Mouse (Mus musculus) liver, postnatal 0 days (tissue): ENCODE data around the gene Ankib1. TPM values are rescaled to one million over a fixed set of nuclear protein-coding genes. Genes with fewer than 3 reads are reported as not detected.

ENCODE experiments used
- ATAC-seq: fragments of 200-750 bp; cut with Nextera tagmentation; 2 replicates; pipeline ENCODE4 v1.8.0; 2017; ENCODE audit warnings: mild to moderate bottlenecking, moderate library complexity
- DNase-seq: peaks from one replicate; pipeline ENCODE4 v3.0.0-alpha.2; 2016
- H3K27ac ChIP-seq: fragments of 300-500 bp; sonication (generic); 2 replicates; pipeline ENCODE4 v1.5.1; 2014; ENCODE audit warnings: antibody characterized with exemption, moderate library complexity, mild to moderate bottlenecking, low read depth
- H3K27me3 ChIP-seq: fragments of 300-500 bp; sonication (generic); 2 replicates; pipeline ENCODE4 v1.6.1; 2014; ENCODE audit warnings: low read length, control low read depth, mixed read lengths; ENCODE audit not compliant: insufficient read depth
- H3K36me3 ChIP-seq: fragments of 300-500 bp; sonication (generic); replicated peaks from 2 replicates; pipeline ENCODE4 v1.6.1; 2014; ENCODE audit warnings: mild to moderate bottlenecking, control low read depth, low read length, moderate library complexity, mixed read lengths; ENCODE audit not compliant: insufficient read depth
- H3K4me1 ChIP-seq: fragments of 300-500 bp; sonication (generic); 2 replicates; pipeline ENCODE4 v1.6.1; 2014; ENCODE audit warnings: antibody characterized with exemption, mild to moderate bottlenecking, control low read depth; ENCODE audit not compliant: insufficient read depth
- H3K4me2 ChIP-seq: fragments of 300-500 bp; sonication (generic); 2 replicates; pipeline ENCODE4 v1.6.1; 2014; ENCODE audit warnings: low read depth, mild to moderate bottlenecking, low read length, moderate library complexity, mixed read lengths
- H3K4me3 ChIP-seq: fragments of 300-500 bp; sonication (generic); 2 replicates; pipeline ENCODE4 v1.5.1; 2014; ENCODE audit warnings: low read depth, low read length
- H3K9ac ChIP-seq: fragments of 300-500 bp; sonication (generic); replicated peaks from 2 replicates; pipeline ENCODE4 v1.6.1; 2014; ENCODE audit warnings: mild to moderate bottlenecking, moderate library complexity
- H3K9me3 ChIP-seq: fragments of 300-500 bp; sonication (generic); 2 replicates; pipeline ENCODE4 v1.6.1; 2016; ENCODE audit warnings: mild to moderate bottlenecking, control low read depth, low read length, mixed read lengths
- CTCF ChIP-seq: sonication (generic); IDR thresholded peaks from 2 replicates; pipeline ENCODE4 v1.5.1; 2016; ENCODE audit warnings: antibody characterized with exemption, low read depth
- EP300 ChIP-seq: IDR thresholded peaks from 2 replicates; pipeline ENCODE4 v1.6.1; 2016; ENCODE audit warnings: antibody characterized with exemption, low read depth, mild to moderate bottlenecking
- WGBS: fragments of 180-500 bp; shearing (Covaris S2); extraction: QIAGEN DNeasy Blood & Tissue Kit; methylation state at CpG from one replicate; pipeline ENCODE4 v1.1.7; 2014; ENCODE audit not compliant: insufficient replicate concordance; 5-methylcytosine and 5-hydroxymethylcytosine counted together
- polyA plus RNA-seq: library from polyadenylated mRNA; unstranded; fragments of >200 nt; fragmentation: Nextera tagmentation; extraction: Ambion mirVana; gene quantifications from 2 replicates; pipeline ENCODE4 v1.2.1, GENCODE M21; 2015

Ankib1 gene
- 2.6 and 2.9 TPM in 2 replicates for polyA plus RNA-seq

DNA sequence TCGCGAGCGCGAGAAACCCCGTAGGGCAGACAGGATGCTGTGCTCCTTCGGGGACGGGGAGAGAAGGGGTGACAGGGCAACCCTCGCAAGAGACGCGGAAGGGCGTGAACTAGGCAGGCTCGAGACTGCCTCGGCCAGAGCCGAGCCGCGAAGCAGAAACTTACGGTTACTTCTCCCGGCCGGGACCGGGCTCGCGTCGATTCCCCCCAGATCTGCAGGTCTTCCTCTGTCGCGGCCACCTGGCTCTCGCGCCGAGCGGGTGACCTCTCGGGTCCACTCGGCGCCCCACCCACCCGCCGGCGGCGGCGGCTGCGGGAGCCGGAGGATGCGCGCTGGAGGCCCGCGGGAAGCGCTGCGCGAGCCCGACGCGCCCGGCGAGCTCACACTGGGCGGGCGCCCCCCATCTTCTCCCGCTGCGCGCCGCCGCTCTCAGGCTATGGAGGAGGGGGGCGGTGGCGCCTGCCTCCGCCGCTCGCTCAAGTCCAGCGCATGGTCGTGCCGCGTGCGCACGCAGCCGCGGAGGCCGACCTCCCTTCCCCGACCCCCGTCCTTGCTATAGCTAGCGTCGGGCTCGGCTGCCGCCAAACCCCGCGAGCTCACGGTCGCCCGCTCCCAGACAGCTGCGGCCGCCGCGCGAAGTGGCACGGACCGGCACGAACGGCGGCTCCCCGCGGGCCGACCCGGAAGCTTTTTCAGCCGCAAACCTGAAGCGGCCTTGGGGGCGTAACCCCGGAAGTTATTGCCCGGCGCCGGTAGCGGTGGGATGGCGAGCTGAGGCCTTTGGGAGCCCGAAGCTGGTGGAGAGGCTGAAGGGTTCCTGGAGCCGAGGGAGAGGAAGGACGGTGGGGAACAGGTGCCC lies at the start of gene Ankib1, which contains the start of gene Krit1:
Ankib1 (minus strand) TSS at position 493 of the 859 bp plus-strand sequence.
Krit1 (plus strand) TSS at position 752 of the 859 bp plus-strand sequence.
- WGBS = under 1% methylated on average over 83 of the region's 109 CpGs
- Histone ChIP-seq H3K9ac (peak within 1 kb of the TSS; percentile 89), H3K27me3 (no peaks in the 10 kb centered on the region), H3K4me2 (peak within 1 kb of the TSS; percentile 87), H3K4me3 (peak within 1 kb of the TSS; percentile 89), H3K4me1 (peaks cover 15% of the 10 kb centered on the region), H3K9me3 (no peaks in the 10 kb centered on the region), H3K27ac (peak within 1 kb of the TSS; percentile 84), H3K36me3 (no peaks in the 10 kb centered on the region)
- peak; percentile 88 for ATAC-seq
- TF ChIP-seq CTCF = no peak
- TF ChIP-seq EP300 = no peak
- peak; percentile 92 for DNase-seq

DNA sequence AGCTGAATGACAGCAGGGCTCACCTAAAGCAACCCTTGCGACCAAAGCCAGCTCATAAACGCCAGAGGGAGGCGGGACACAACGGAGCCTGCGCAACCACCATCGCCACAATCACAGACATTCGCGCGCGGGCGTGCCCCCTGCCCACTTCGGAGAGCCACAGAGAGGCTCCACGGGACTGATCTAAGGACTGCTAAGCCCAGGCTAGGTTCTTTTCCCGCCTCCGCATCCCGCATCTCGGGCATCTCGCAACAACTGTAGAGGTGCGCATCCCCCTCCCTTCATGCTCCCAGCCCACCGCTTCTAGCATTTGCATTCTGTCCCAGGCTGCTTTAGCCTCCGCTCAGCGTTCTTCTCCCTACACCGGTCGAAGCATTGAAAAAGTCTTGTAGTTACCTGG lies 42.3 kb upstream of the Ankib1 start, which contains the start of gene Lrrd1:
Lrrd1 (plus strand) TSS at position 148 of the 400 bp plus-strand sequence.
- Histone ChIP-seq H3K4me3 (no peak within 1 kb of the TSS), H3K9ac (no peak within 1 kb of the TSS), H3K4me2 (peak within 1 kb of the TSS; percentile 55), H3K36me3 (peaks cover 8% of the 10 kb centered on the region), H3K4me1 (peaks cover 5% of the 10 kb centered on the region), H3K27ac (no peak within 1 kb of the TSS), H3K9me3 (no peaks in the 10 kb centered on the region), H3K27me3 (no peaks in the 10 kb centered on the region)
- TF ChIP-seq EP300 (no peak), CTCF (no peak)
- no peak for ATAC-seq
- WGBS = 15% methylated on average over 24 of the region's 24 CpGs
- peak; percentile 16 for DNase-seq

DNA sequence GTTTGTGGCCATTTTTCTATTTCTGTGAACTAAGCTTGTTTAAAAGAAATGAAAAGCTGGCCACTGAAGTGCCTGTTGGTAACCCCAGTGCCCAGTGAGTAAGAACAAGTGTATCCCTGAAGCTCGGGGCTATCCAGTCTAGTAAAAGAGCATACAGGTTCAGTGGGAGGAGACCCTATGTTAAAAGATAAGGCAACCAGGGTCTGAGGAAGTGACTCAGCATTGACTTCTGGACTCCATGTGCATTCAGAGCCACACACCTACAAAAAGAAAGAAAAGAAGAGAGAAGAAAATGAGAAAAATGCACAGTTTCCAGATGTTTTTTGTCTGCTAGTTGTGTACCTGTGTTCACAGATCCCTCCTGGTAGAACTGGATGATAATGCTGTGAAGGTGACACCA lies 31.4 kb upstream of the Ankib1 start:
- 49% methylated on average over 1 of the region's 1 CpGs for WGBS
- H3K4me1 ChIP-seq = no peaks in the 10 kb centered on the region
- no peak for DNase-seq
- H3K9ac ChIP-seq = no peak overlapping the region
- TF ChIP-seq EP300 (no peak), CTCF (no peak)
- no peak overlapping the region for H3K4me3 ChIP-seq
- no peak overlapping the region for H3K4me2 ChIP-seq
- no peaks in the 10 kb centered on the region; the same call in 1 of the 2 replicates for H3K9me3 ChIP-seq
- H3K36me3 ChIP-seq = peaks cover 31% of the 10 kb centered on the region
- no peak for ATAC-seq
- H3K27ac ChIP-seq = no peak overlapping the region
- no peaks in the 10 kb centered on the region for H3K27me3 ChIP-seq

DNA sequence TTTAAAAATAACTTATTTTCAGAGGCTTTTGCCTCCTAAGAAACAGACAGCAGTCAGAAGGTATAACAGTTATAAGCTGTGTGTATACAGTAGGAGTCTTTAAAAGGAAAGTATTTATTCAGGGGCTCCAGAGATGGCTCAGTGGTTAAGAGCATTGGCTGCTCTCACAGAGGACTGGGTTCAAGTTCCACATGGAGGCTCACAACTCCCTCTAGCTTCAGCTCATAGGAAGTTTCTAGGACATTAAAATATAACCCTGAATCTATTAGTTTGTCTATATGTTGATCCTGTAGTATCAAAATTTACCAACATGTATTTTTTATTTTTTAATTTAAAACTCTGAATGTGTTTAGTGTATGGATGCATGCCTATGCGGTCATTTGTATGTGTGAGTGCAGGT lies 5.7 kb upstream of the Ankib1 start:
- DNase-seq (no peak), ATAC-seq (no peak)
- no peak overlapping the region for H3K9ac ChIP-seq
- H3K36me3 ChIP-seq = peaks cover 18% of the 10 kb centered on the region
- no peak overlapping the region for H3K27ac ChIP-seq
- no peak for TF ChIP-seq EP300
- no peak for TF ChIP-seq CTCF
- H3K4me2 ChIP-seq = no peak overlapping the region
- H3K4me1 ChIP-seq = no peaks in the 10 kb centered on the region
- no peaks in the 10 kb centered on the region for H3K9me3 ChIP-seq
- H3K27me3 ChIP-seq = no peaks in the 10 kb centered on the region
- H3K4me3 ChIP-seq = no peak overlapping the region
- WGBS = 90% methylated on average over 1 of the region's 1 CpGs

DNA sequence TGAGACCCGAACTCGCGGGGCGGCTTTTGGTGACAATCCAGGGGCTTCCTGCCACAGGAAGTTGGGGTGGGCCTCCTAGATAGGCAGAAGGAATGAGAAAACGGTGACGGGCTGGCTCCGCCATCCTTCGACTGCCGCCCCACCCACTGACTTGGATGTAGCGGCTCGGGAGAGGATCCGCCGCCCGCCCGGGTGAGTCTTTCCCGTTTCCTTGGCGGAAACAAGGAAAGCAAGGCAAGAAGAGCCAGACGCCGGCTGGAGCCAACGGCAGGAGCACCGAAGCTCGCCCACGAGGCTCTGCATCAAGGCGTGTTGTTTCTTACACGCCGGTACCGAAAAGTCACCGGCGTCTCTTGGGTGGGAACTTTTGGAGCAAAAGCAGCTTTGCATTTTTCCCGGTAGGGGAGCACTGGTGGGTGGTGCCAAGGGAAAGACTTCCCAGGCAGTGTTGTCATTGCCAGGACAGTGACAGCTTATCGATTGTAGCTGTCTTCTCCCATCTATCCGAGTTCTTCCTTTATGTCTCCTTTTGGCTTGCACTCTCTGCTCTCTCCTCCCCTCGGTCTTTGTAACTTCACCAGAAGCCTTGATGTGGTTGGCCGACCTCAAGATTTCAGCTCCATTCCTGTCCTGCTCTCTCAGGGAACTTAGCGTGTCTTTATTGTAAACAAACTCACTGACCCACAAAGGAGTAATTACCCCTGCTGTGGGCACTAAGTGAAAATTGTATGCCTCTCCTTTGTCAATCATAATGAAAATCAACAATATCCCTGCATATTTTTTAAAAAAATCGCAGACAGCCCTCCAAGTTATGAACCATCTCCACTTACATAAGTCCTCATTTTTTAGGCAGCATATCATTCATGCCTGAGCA lies 804 bp upstream of the Ankib1 start:
- H3K4me2 ChIP-seq = peak overlapping the region; percentile 87
- no peaks in the 10 kb centered on the region for H3K9me3 ChIP-seq
- under 1% methylated on average over 36 of the region's 36 CpGs for WGBS
- H3K9ac ChIP-seq = peak overlapping the region; percentile 89
- H3K27ac ChIP-seq = peak overlapping the region; percentile 84
- TF ChIP-seq EP300 (no peak), CTCF (no peak; the same call in 1 of the 2 replicates)
- ATAC-seq (peak; percentile 62), DNase-seq (no peak)
- peaks cover 15% of the 10 kb centered on the region for H3K4me1 ChIP-seq
- no peaks in the 10 kb centered on the region for H3K27me3 ChIP-seq
- no peaks in the 10 kb centered on the region for H3K36me3 ChIP-seq
- H3K4me3 ChIP-seq = peak overlapping the region; percentile 89
